Mouse (Mus musculus) small intestine, adult 2 months (tissue): ENCODE data around the gene 1700014D04Rik.

Experiments used
- CTCF ChIP-seq: fragments of 200-500 bp; IDR thresholded peaks from 2 replicates; pipeline ENCODE4 v1.5.1; 2012; ENCODE audit warnings: low read depth, mild to moderate bottlenecking, control low read depth, inconsistent platforms, low read length, moderate library complexity, mixed read lengths; ENCODE audit not compliant: insufficient replicate concordance, insufficient read length; ENCODE audit errors: extremely low read depth
- POLR2A ChIP-seq: fragments of 200-500 bp; IDR thresholded peaks from 2 replicates; pipeline ENCODE4 v1.6.1; 2012; ENCODE audit warnings: low read depth, mild to moderate bottlenecking, control low read depth, inconsistent platforms, low read length, moderate library complexity

- no peak for TF ChIP-seq CTCF
- no peak for TF ChIP-seq POLR2A
Observed at GRCm38 (mm10) chr13:59766786-59767515, 20.4 kb upstream of the 1700014D04Rik start.
